Mouse (Mus musculus): Measurements from ENCODE around the gene Vmn1r219. TPM values are rescaled to one million over a fixed set of nuclear protein-coding genes. Genes with fewer than 3 reads are reported as not detected.
"Not testable (repeated sequence)": the region's sequence is repeated elsewhere in the genome, so short reads cannot be mapped to it uniquely, and the experiment has no call there.

The Vmn1r219 gene
- not detected for total RNA-seq (2021)
- long read RNA-seq, experiment 1: 0 reads
- long read RNA-seq, experiment 2: 0 reads

DNA sequence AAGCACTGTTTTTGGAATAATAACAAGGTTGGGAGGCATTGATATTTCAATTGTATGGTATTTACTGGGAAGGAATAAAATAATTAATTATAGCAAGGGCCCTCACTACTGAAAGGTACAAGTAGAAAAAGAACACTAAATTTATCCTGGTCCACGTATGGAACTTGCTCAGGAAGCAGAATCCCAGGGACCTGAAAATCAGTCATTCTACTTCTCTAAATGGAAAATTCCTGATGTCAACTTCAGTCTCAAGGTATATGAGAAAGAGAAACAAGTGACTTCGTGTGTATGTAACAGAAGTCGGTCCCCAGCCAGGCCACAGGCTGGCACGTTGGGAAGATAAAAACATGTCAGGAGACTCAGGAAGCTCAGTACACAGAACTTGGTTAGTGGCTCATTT, at the start of gene Vmn1r219:
TSS of gene Vmn1r219 (plus strand) at position 301 of the 400 bp plus-strand sequence.
- DNase-seq (ENCODE audit: low spot score): no peak

DNA sequence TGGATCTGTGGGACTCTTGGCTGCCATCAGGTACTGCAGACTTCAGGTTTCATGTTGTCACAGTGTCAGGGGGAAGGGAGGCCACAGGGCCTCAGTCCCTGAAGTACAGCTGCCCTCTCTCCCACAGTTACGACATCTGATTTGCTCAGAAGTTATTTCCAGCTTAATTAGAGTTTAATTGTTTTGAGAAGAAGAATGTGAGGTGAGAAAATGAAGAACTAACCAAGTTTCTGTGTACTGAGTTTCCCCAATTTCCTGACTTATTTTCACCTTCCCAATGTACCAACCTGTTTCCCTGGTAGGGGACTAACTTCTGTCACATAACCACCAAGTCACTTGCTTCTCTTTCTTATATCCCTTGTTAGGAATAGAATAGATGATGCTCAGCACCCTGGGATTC, 41.0 kb upstream of the Vmn1r219 start, which contains the start of gene Vmn1r217:
TSS of gene Vmn1r217 (minus strand) at position 101 of the 400 bp plus-strand sequence.
- not testable (repeated sequence) for DNase-seq (ENCODE audit: low spot score)

DNA sequence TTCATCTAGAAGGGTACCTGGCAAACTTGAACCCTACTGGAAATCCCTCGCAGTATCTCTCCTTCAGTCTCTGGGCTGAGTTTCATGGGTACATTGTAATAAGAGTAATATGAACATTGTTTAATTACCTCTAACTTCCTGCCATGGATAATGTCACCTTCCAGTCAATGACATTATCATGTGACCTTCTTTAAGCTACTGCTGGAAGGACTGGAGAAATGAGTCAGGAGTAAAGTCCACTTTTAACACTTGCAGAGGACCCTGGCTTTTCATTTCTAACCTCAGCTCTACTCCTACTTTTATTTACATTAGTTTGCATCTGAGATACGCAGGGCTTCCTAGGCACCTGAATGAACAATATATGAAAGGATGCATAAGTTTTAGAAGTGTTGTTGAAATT, 38.5 kb upstream of the Vmn1r219 start:
- DNase-seq (ENCODE audit: low spot score): no peak

DNA sequence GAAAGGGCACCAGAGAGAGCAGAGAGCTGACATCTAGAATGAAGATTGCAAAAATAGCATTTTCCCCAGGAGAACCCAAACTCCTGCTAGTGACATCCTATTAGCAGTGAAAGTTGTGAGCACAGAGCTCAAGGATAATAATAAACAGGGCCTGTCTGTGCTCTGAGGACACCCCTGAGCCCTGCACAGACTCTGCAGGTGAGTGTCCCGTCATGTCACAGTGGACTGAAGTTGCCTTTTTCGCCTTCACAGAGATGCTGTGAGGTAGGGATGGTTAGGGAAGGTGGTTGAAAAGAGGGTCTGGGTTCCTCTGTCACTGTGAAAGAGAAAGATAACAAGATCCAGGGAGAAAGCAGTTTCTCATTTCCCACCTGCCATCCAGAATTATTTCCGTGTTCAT, 26.0 kb upstream of the Vmn1r219 start, which contains the start of gene Vmn1r218:
TSS of gene Vmn1r218 (plus strand) at position 57 of the 400 bp plus-strand sequence.
- DNase-seq (ENCODE audit: low spot score): no peak

DNA sequence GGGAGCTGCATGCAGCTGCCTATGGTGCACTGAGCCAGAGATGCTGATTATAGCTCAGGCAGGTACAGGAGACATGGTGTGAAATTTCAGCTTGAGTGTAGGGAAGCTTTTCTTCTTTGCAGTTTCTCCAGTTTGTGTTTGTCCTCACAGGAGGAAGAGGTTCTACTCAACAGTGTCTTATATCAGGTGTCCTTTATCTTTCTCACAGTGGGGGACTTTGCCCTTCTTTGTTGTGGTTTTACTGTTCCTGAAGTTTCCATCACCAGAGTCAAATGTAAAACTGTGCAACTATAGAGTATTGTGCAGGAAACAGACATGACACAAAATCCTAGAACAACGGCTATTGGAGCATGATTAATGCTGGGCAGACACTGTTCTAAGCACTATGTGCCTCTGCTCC, 25.6 kb upstream of the Vmn1r219 start:
- no peak for DNase-seq (ENCODE audit: low spot score)

DNA sequence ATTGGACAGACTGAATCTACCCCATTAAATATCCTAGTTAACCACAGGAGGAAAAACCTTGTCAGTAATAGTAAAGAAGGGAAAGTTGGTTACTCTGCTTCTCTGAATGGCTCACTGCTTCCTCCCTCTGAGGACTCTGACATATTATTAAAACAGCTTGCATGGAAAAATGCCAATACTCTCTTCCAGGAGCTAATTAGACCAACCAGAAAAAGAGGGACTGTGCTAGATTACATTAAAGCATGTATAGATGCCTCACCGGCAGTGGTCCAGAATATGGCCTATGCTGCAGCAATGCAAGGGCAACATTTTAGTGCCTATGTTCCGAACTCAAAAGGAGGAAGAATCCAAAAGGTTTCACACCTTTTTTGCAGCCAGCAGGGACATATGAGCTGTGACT, 20.2 kb upstream of the Vmn1r219 start:
- DNase-seq (ENCODE audit: low spot score): no peak

DNA sequence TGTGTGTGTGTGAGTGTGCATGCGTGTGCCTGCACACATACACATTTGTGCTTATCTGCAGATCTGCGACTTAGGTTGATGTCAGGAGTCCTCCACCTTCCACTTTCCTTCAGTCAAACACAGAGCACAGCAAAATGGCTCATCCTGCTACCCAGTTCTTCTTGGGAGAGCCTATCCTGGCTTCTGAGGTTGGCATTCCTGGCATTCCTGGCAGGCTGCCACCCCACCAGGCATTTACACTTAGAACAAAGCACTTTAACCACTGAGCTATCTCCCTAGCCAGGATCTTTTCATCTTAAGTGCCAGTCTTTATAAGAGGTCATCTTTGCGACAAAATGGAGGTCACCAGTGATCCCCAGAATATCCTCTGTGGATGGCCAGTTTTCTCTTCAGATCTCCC, 1.3 kb upstream of the Vmn1r219 start:
- no peak for DNase-seq (ENCODE audit: low spot score)

DNA sequence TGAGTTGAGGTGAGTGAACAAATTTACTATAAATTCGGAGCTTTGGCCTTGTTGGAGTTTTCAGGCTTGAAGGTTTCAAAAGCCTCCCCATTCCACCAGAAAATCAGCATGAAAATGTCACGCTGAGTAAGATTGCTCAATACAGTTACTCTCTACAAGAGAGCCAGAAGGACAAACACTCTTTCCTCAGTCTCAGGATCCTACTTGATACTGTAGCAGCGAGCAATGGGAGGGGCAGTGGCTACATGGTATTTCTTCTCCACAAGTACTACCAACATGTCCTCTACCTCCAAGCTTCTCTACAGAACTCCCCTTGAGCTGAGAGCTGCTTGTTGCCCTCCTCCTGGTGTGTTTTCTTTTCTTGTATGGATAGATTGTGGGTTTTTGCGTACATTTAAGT, 7.4 kb downstream of the Vmn1r219 start:
- DNase-seq (ENCODE audit: low spot score): not testable (repeated sequence)

DNA sequence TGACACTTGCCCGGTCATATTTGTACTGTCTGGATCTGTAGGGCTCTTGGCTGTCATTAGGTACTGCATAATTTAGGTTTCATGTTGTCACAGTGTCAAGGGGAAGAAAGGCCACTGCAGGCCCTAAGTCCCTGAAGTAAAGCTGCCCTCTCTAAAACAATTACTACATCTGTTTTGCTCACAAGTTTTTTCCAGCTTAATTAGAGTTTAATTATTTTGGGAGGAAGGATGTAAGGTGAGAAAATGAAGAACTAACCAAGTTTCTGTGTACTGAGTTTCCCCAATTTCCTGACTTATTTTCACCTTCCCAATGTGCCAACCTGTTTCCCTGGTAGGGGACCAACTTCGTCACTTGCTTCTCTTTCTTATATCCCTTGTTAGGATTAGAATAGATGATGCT, 28.8 kb downstream of the Vmn1r219 start, which contains the start of gene Vmn1r220:
TSS of gene Vmn1r220 (minus strand) at position 101 of the 400 bp plus-strand sequence.
- DNase-seq (ENCODE audit: low spot score): no peak

DNA sequence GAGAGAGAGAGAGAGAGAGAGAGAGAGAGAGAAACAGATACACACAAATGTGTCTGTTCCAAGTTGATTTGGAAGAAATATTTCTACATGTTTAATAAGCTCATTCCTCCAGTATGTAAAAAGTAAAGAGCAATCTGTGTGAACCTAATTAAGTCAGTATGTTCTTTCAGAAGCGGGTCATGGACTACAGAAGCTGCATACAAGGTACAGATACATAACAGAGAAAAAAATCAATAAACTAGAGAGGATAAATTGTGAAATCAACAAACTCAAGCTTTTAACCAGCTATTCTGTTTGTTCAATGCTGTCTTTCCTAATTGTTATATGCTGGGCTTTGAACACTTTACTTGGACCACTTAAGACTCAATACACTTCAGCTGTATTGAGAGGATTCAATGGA, 44.8 kb downstream of the Vmn1r219 start:
- not testable (repeated sequence) for DNase-seq (ENCODE audit: low spot score)

DNA sequence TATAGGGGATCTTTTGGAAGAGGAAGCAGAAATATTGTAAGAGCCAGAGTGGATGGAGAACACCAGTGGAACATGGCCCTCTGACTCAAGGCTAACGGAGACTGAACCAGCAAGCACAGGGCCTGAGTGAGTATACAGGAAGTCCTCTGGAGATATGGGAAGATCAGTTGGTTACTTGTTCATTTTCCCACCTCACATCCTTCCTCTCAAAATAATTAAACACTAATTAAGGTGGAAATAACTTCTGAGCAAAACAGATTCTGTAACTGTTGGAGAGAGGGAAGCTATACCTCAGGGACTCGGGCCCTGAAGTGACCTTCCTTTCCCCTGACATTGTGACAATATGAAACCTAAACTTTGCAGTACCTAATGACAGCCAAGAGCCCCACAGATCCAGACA, 54.7 kb downstream of the Vmn1r219 start, which contains the start of gene Vmn1r221:
TSS of gene Vmn1r221 (plus strand) at position 301 of the 400 bp plus-strand sequence.
- not testable (repeated sequence) for DNase-seq (ENCODE audit: low spot score)

Other genes starting within 250 kb of the Vmn1r219 start
- gene Vmn1r213, start 151.7 kb upstream of the Vmn1r219 start, total RNA-seq (2021): not detected
- not detected for gene Vmn1r214, start 128.9 kb upstream of the Vmn1r219 start, total RNA-seq (2021)
- not detected for gene Vmn1r215, start 91.3 kb upstream of the Vmn1r219 start, total RNA-seq (2021)
- not detected for gene Vmn1r217, start 41.1 kb upstream of the Vmn1r219 start, total RNA-seq (2021)
- not detected for gene Vmn1r218, start 26.2 kb upstream of the Vmn1r219 start, total RNA-seq (2021)
- gene Vmn1r220, start 28.7 kb downstream of the Vmn1r219 start, total RNA-seq (2021): not detected
- gene Vmn1r221, start 54.8 kb downstream of the Vmn1r219 start, total RNA-seq (2021): not detected
- not detected for gene Vmn1r222, start 76.6 kb downstream of the Vmn1r219 start, total RNA-seq (2021)
- not detected for gene Vmn1r223, start 87.8 kb downstream of the Vmn1r219 start, total RNA-seq (2021)
- gene Zfp322a, start 209.9 kb downstream of the Vmn1r219 start, total RNA-seq (2021): 10 to 100 TPM in 1 of 2 experiments, 1 to 10 TPM in 1; 9.9 to 11.7 TPM